Mouse (Mus musculus) heart, postnatal 0 days (tissue): ENCODE results near the gene Ampd2. TPM values are rescaled to one million over a fixed set of nuclear protein-coding genes. Genes with fewer than 3 reads are reported as not detected.

Source experiments
- ATAC-seq: fragments of 200-750 bp; cut with Nextera tagmentation; 2 replicates; pipeline ENCODE4 v1.8.0; 2017; ENCODE audit warnings: low read depth, moderate number of reproducible peaks, moderate library complexity; ENCODE audit not compliant: insufficient read depth
- DNase-seq: peaks from one replicate; pipeline ENCODE4 v3.0.0-alpha.2; 2016; ENCODE audit warnings: low spot score
- H3K27ac ChIP-seq: fragments of 300-500 bp; sonication (generic); 2 replicates; pipeline ENCODE4 v1.5.1; 2014; ENCODE audit warnings: low read depth, mild to moderate bottlenecking
- H3K27me3 ChIP-seq: fragments of 300-500 bp; sonication (generic); 2 replicates; pipeline ENCODE4 v1.6.1; 2014; ENCODE audit warnings: low read length, mixed read lengths; ENCODE audit not compliant: control insufficient read depth, insufficient read depth
- H3K36me3 ChIP-seq: fragments of 300-500 bp; sonication (generic); replicated peaks from 2 replicates; pipeline ENCODE4 v1.6.1; 2014; ENCODE audit warnings: low read length, mixed read lengths; ENCODE audit not compliant: control insufficient read depth, insufficient read depth
- H3K4me1 ChIP-seq: fragments of 300-500 bp; sonication (generic); 2 replicates; pipeline ENCODE4 v1.6.1; 2014; ENCODE audit warnings: antibody characterized with exemption; ENCODE audit not compliant: control insufficient read depth, insufficient read depth
- H3K4me2 ChIP-seq: fragments of 300-500 bp; sonication (generic); 2 replicates; pipeline ENCODE4 v1.6.1; 2014; ENCODE audit warnings: low read depth, mild to moderate bottlenecking, low read length, moderate library complexity
- H3K4me3 ChIP-seq: fragments of 300-500 bp; sonication (generic); 2 replicates; pipeline ENCODE4 v1.5.1; 2014; ENCODE audit warnings: low read depth, low read length
- H3K9ac ChIP-seq: fragments of 300-500 bp; sonication (generic); replicated peaks from 2 replicates; pipeline ENCODE4 v1.6.1; 2014; ENCODE audit warnings: low read depth, low read length, mixed read lengths
- H3K9me3 ChIP-seq: fragments of 300-500 bp; sonication (generic); replicated peaks from 2 replicates; pipeline ENCODE4 v1.6.1; 2016; ENCODE audit warnings: low read length; ENCODE audit not compliant: control insufficient read depth
- CTCF ChIP-seq: IDR thresholded peaks from 2 replicates; pipeline ENCODE4 v1.5.1; 2016; ENCODE audit warnings: antibody characterized with exemption, control low read depth, low read depth
- EP300 ChIP-seq: IDR thresholded peaks from 2 replicates; pipeline ENCODE4 v1.6.1; 2016; ENCODE audit warnings: antibody characterized with exemption, low read depth
- WGBS: fragments of 180-500 bp; shearing (Covaris S2); extraction: QIAGEN DNeasy Blood & Tissue Kit; methylation state at CpG from one replicate; pipeline ENCODE4 v1.1.7; 2014; 5-methylcytosine and 5-hydroxymethylcytosine counted together
- polyA plus RNA-seq: library from polyadenylated mRNA; unstranded; fragments of >200 nt; fragmentation: Nextera tagmentation; extraction: Ambion mirVana; gene quantifications from 2 replicates; pipeline ENCODE4 v1.2.1, GENCODE M21; 2015
- total RNA-seq: library from RNA; depleted of rRNA; stranded (reverse); fragments of >200 nt; gene quantifications from 2 replicates; pipeline ENCODE4 v1.2.3, GENCODE M21; 2014; ENCODE audit warnings: low replicate concordance

The Ampd2 gene
- total and polyA plus RNA-seq, 2 experiments from 2014 or later = 12.7 to 77.9 TPM

GRCm38 (mm10) chr3:108081681-108082080 lies 4.8 kb downstream of the Ampd2 start:
- H3K9me3 ChIP-seq = no peaks in the 10 kb centered on the region
- H3K36me3 ChIP-seq = peaks cover 40% of the 10 kb centered on the region
- H3K4me3 ChIP-seq = no peak overlapping the region; the same call in 1 of the 2 replicates
- DNase-seq = no peak
- peaks cover 30% of the 10 kb centered on the region for H3K4me1 ChIP-seq
- H3K9ac ChIP-seq = peak overlapping the region; percentile 17; the same call in 1 of the 2 replicates
- WGBS = 38% methylated on average over 4 of the region's 4 CpGs
- no peak for ATAC-seq
- H3K27me3 ChIP-seq = no peaks in the 10 kb centered on the region
- TF ChIP-seq CTCF (no peak), EP300 (no peak)
- peak overlapping the region; percentile 44 for H3K27ac ChIP-seq
- H3K4me2 ChIP-seq = peak overlapping the region; percentile 40

GRCm38 (mm10) chr3:108076836-108077235 lies 9.6 kb downstream of the Ampd2 start:
- no peak for DNase-seq
- H3K9ac ChIP-seq = no peak overlapping the region
- no peak for TF ChIP-seq CTCF
- TF ChIP-seq EP300 = no peak
- WGBS = 89% methylated on average over 9 of the region's 9 CpGs
- H3K4me3 ChIP-seq = no peak overlapping the region
- no peak for ATAC-seq
- no peaks in the 10 kb centered on the region for H3K27me3 ChIP-seq
- no peak overlapping the region for H3K4me2 ChIP-seq
- H3K27ac ChIP-seq = no peak overlapping the region
- H3K4me1 ChIP-seq = peaks cover 5% of the 10 kb centered on the region; the same call in 1 of the 2 replicates
- H3K9me3 ChIP-seq = no peaks in the 10 kb centered on the region
- H3K36me3 ChIP-seq = peaks cover 68% of the 10 kb centered on the region

- Histone ChIP-seq H3K4me3 (no peak overlapping the region), H3K9ac (no peak overlapping the region), H3K4me2 (no peak overlapping the region), H3K27me3 (no peaks in the 10 kb centered on the region), H3K27ac (no peak overlapping the region), H3K4me1 (peaks cover 4% of the 10 kb centered on the region; the same call in 1 of the 2 replicates), H3K9me3 (no peaks in the 10 kb centered on the region), H3K36me3 (peaks cover 42% of the 10 kb centered on the region)
- ATAC-seq = no peak
- WGBS = 70% methylated on average over 10 of the region's 10 CpGs
- TF ChIP-seq CTCF = no peak
- no peak for TF ChIP-seq EP300
- no peak for DNase-seq
Observed at GRCm38 (mm10) chr3:108072983-108073569, 13.4 kb downstream of the Ampd2 start.

- Histone ChIP-seq H3K4me1 (peaks cover 4% of the 10 kb centered on the region; the same call in 1 of the 2 replicates), H3K27ac (no peak overlapping the region), H3K36me3 (peaks cover 18% of the 10 kb centered on the region), H3K9ac (no peak overlapping the region), H3K27me3 (no peaks in the 10 kb centered on the region), H3K9me3 (no peaks in the 10 kb centered on the region), H3K4me3 (no peak overlapping the region; the same call in 1 of the 2 replicates), H3K4me2 (peak overlapping the region; percentile 54)
- ATAC-seq = peak; percentile 67
- TF ChIP-seq CTCF (peak; percentile 85), EP300 (no peak)
- peak; percentile 62 for DNase-seq
- 62% methylated on average over 10 of the region's 10 CpGs for WGBS
Observed at GRCm38 (mm10) chr3:108070295-108071293, 15.9 kb downstream of the Ampd2 start.

- DNase-seq = no peak
Observed at GRCm38 (mm10) chr3:108069231-108069870, 17.1 kb downstream of the Ampd2 start.

More at GRCm38 (mm10) chr3:108069231-108069870, 17.1 kb downstream of the Ampd2 start:
- WGBS = 36% methylated on average over 13 of the region's 13 CpGs
- Histone ChIP-seq H3K27me3 (no peaks in the 10 kb centered on the region), H3K27ac (peak overlapping the region; percentile 1; the same call in 1 of the 2 replicates), H3K9ac (no peak overlapping the region), H3K4me2 (peak overlapping the region; percentile 54), H3K9me3 (no peaks in the 10 kb centered on the region), H3K4me3 (peak overlapping the region; percentile 26), H3K4me1 (peaks cover 4% of the 10 kb centered on the region; the same call in 1 of the 2 replicates), H3K36me3 (peaks cover 7% of the 10 kb centered on the region; the same call in 1 of the 2 replicates)
- TF ChIP-seq CTCF = no peak
- no peak for TF ChIP-seq EP300
- peak; percentile 61; the same call in 1 of the 2 replicates for ATAC-seq
